Mouse (Mus musculus): ENCODE data around the gene Rgs11.

GRCm38 (mm10) chr17:26229776-26230175 lies 27.0 kb downstream of the Rgs11 start:
- no peak for TF ChIP-seq POLR2A (IDR thresholded peaks at IDR 0.05; ENCODE audit: low read depth, low read length)
- no peak for TF ChIP-seq CTCF (IDR thresholded peaks at IDR 0.05; ENCODE audit: borderline replicate concordance, insufficient read depth, low read length)
